Mouse (Mus musculus) heart, adult 2 months (tissue): ENCODE data around the gene Dpp10. TPM values are rescaled to one million over a fixed set of nuclear protein-coding genes. Genes with fewer than 3 reads are reported as not detected.

Experiments
- DNase-seq, 2 experiments: peaks; one replicate each; pipeline ENCODE4 v3.0.0; 2021
- H3K27ac ChIP-seq: fragments of 200-600 bp; 2 replicates; pipeline ENCODE4 v1.8.1; 2022
- H3K27me3 ChIP-seq: fragments of 200-500 bp; 2 replicates; pipeline ENCODE4 v1.6.1; 2012; ENCODE audit warnings: mild to moderate bottlenecking, low read length, inconsistent platforms, mixed read lengths; ENCODE audit not compliant: control insufficient read depth, insufficient read depth
- H3K36me3 ChIP-seq: fragments of 200-500 bp; 2 replicates; pipeline ENCODE4 v1.6.1; 2012; ENCODE audit warnings: low read length, inconsistent platforms; ENCODE audit not compliant: control insufficient read depth, insufficient read depth
- H3K4me1 ChIP-seq: fragments of 200-500 bp; 2 replicates; pipeline ENCODE4 v1.6.1; 2011; ENCODE audit warnings: low read length; ENCODE audit not compliant: control insufficient read depth, insufficient read depth
- H3K4me3 ChIP-seq: fragments of 200-600 bp; 2 replicates; pipeline ENCODE4 v1.8.1; 2022
- H3K79me2 ChIP-seq: fragments of 200-500 bp; replicated peaks from 2 replicates; pipeline ENCODE4 v1.6.1; 2012; ENCODE audit warnings: mild to moderate bottlenecking, inconsistent platforms, low read length, moderate library complexity, mixed read lengths; ENCODE audit not compliant: control insufficient read depth, insufficient read depth
- H3K9ac ChIP-seq: fragments of 200-500 bp; 2 replicates; pipeline ENCODE4 v1.6.1; 2012; ENCODE audit warnings: low read depth, mild to moderate bottlenecking, control low read depth, inconsistent platforms, low read length, mixed read lengths
- CTCF ChIP-seq: fragments of 200-600 bp; IDR thresholded peaks from 2 replicates; pipeline ENCODE4 v1.8.1; 2022; ENCODE audit warnings: antibody characterized with exemption, mild to moderate bottlenecking, moderate library complexity
- EP300 ChIP-seq: fragments of 200-500 bp; IDR thresholded peaks from 2 replicates; pipeline ENCODE4 v1.6.1; 2011; ENCODE audit warnings: low read depth, low read length, control low read depth; ENCODE audit not compliant: insufficient read depth
- POLR2A ChIP-seq: fragments of 200-500 bp; IDR thresholded peaks from 2 replicates; pipeline ENCODE4 v1.6.1; 2011; ENCODE audit warnings: mild to moderate bottlenecking, low read depth, low read length, control low read depth; ENCODE audit not compliant: insufficient read depth
- WGBS: fragments of 180-500 bp; shearing (Covaris S2); methylation state at CpG from one replicate; pipeline ENCODE4 v1.1.7; 2018; 5-methylcytosine and 5-hydroxymethylcytosine counted together
- intact Hi-C: fragments of 180-260 bp; cut with DNase I; formaldehyde crosslinking; loops from one replicate; pipeline ENCODE4 v1.15.1; 2025
- polyA plus RNA-seq: library from polyadenylated mRNA; depleted of rRNA; stranded (reverse); fragments of >200 nt; gene quantifications from 2 replicates; pipeline ENCODE4 v1.2.3, GENCODE M21; 2012
- total RNA-seq, 2 experiments: library from RNA; stranded (reverse); gene quantifications; 2 replicates each; pipeline ENCODE4 v1.2.3; 2021

The Dpp10 gene
- total and polyA plus RNA-seq, 3 experiments, result not detected

DNA sequence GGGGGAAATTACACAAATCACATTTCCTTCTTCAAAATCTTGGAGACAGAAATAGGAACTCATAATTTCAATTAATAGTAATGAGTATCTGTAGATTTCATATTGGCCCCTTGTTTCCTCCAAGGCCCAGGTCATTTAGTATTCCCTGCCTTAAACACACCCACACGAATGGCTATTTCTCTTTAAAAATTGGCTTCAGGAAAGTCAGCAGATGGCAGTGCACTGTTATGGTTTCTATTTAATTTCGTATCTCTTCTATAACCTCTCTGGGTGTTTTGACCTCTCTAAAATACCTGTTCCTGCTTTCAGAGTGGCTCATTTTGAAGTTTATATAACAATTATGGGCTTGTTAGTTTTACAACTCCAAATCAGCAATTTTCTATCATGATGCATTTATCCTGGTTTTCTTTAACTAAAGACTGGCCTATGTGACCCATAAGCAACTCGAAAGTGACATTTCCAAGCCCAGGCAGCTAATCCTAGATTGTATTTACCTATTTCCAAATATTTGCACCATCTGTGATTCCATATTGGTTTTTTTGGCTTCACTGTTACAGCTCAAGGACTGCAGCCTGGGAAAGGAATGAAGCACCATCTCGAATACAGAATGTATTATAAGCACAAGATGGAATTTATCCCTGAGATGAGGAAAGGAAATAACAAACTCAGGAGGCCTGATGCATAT lies 9.9 kb downstream of the Dpp10 start:
- Histone ChIP-seq H3K27me3 (no peaks in the 10 kb centered on the region), H3K4me1 (no peaks in the 10 kb centered on the region), H3K79me2 (no peaks in the 10 kb centered on the region), H3K4me3 (no peak overlapping the region), H3K27ac (no peak overlapping the region), H3K36me3 (no peaks in the 10 kb centered on the region), H3K9ac (no peak overlapping the region)
- WGBS, result 50% methylated on average over 4 of the region's 4 CpGs
- no peak for DNase-seq
- intact Hi-C loops, result no loop called here
- no peak for TF ChIP-seq EP300

- no peak overlapping the region for H3K4me3 ChIP-seq
- intact Hi-C loops, result no loop called here
- H3K9ac ChIP-seq, result no peak overlapping the region
- TF ChIP-seq EP300, result no peak
- no peak for TF ChIP-seq CTCF
- no peak for TF ChIP-seq POLR2A
- no peaks in the 10 kb centered on the region for H3K4me1 ChIP-seq
- H3K27me3 ChIP-seq, result no peaks in the 10 kb centered on the region
- H3K79me2 ChIP-seq, result no peaks in the 10 kb centered on the region
- no peak for DNase-seq
- WGBS, result 60% methylated on average over 6 of the region's 6 CpGs
- H3K36me3 ChIP-seq, result no peaks in the 10 kb centered on the region
- no peak overlapping the region for H3K27ac ChIP-seq
Observed at GRCm38 (mm10) chr1:124032677-124033076, 12.7 kb downstream of the Dpp10 start.

- Histone ChIP-seq H3K27ac (no peak overlapping the region), H3K79me2 (no peaks in the 10 kb centered on the region), H3K4me1 (no peaks in the 10 kb centered on the region), H3K27me3 (no peaks in the 10 kb centered on the region), H3K36me3 (no peaks in the 10 kb centered on the region), H3K4me3 (no peak overlapping the region), H3K9ac (no peak overlapping the region)
- DNase-seq, result no peak
- 71% methylated on average over 2 of the region's 2 CpGs for WGBS
- TF ChIP-seq CTCF (no peak), POLR2A (no peak), EP300 (no peak)
- intact Hi-C loops, result no loop called here
Observed at GRCm38 (mm10) chr1:124031968-124032367, 13.4 kb downstream of the Dpp10 start.

- TF ChIP-seq POLR2A (no peak), CTCF (no peak), EP300 (no peak)
- intact Hi-C loops, result no loop called here
- Histone ChIP-seq H3K79me2 (no peaks in the 10 kb centered on the region), H3K9ac (no peak overlapping the region), H3K27me3 (no peaks in the 10 kb centered on the region), H3K36me3 (no peaks in the 10 kb centered on the region), H3K4me3 (no peak overlapping the region), H3K27ac (no peak overlapping the region), H3K4me1 (no peaks in the 10 kb centered on the region)
- 80% methylated on average over 6 of the region's 6 CpGs for WGBS
- DNase-seq, result no peak
Observed at GRCm38 (mm10) chr1:124002797-124003196, 42.6 kb downstream of the Dpp10 start.

DNA sequence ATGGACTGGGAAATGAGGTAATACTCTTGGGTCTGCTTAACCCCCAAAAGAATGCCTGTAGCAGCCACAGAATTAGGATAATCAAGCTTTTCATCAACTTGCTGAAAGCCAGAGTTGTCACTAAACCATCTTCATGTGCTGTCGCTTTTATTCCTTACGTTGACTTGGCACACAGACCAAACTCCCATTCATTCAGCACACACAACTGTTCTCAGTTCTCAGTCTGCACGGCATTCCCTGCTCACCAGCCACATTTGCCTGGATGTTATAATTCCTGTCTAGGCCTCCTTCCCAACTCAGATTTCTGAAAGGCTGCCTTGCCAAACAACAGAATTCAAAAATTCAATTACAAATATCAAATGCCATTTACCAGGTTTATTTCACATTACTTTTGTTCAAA lies 49.6 kb downstream of the Dpp10 start:
- no peaks in the 10 kb centered on the region for H3K4me1 ChIP-seq
- H3K4me3 ChIP-seq, result no peak overlapping the region
- TF ChIP-seq EP300, result no peak
- no peak for TF ChIP-seq CTCF
- TF ChIP-seq POLR2A, result no peak
- H3K79me2 ChIP-seq, result no peaks in the 10 kb centered on the region
- WGBS, result 80% methylated on average over 3 of the region's 3 CpGs
- DNase-seq, result no peak
- intact Hi-C loops, result no loop called here
- no peak overlapping the region for H3K27ac ChIP-seq
- no peaks in the 10 kb centered on the region for H3K36me3 ChIP-seq
- no peaks in the 10 kb centered on the region for H3K27me3 ChIP-seq
- H3K9ac ChIP-seq, result no peak overlapping the region

DNA sequence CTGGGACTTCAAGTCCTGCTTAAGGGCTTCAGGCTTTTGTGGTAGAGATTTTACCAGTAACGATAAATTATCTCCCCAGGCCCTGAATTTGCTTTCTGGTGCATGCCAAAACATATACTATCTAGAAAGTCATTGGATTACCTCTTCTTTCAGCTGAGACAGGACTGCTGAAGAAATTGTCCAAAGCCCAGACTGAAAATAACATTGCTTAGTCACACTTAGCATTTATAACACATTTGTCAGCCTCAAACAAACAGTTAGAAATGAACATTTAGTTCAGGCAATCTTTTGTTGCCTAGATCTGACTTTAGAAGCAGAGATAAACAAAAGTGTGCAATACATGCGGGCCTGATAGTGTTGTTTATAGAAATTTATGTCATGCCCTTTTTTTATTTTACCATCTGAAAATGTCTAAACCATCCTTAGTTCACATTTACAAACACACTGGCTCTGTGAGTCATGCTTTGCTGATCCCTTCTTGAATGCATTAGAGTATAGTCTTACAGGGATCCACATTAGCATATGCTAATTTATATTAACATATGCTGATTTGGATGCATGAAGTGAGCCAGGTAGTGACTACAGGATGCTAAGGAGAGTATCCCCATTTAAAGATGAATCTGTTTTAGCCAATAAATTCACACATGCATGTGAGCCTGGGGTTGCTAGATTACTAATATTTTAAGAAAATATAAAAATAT lies 59.9 kb downstream of the Dpp10 start:
- Histone ChIP-seq H3K27me3 (no peaks in the 10 kb centered on the region), H3K36me3 (no peaks in the 10 kb centered on the region), H3K9ac (no peak overlapping the region), H3K4me1 (no peaks in the 10 kb centered on the region), H3K4me3 (no peak overlapping the region), H3K27ac (no peak overlapping the region), H3K79me2 (no peaks in the 10 kb centered on the region)
- TF ChIP-seq CTCF (no peak), POLR2A (no peak), EP300 (no peak)
- WGBS, result 56% methylated on average over 2 of the region's 2 CpGs
- DNase-seq, result no peak
- intact Hi-C loops, result no loop called here
